Mouse (Mus musculus) liver, embryonic 14.5 days (tissue): ENCODE data around the gene Gtf3c5. TPM values are rescaled to one million over a fixed set of nuclear protein-coding genes. Genes with fewer than 3 reads are reported as not detected.

Source experiments
- ATAC-seq: fragments of 200-750 bp; cut with Nextera tagmentation; 2 replicates; pipeline ENCODE4 v1.8.0; 2017; ENCODE audit warnings: moderate number of reproducible peaks, mild to moderate bottlenecking, moderate library complexity; ENCODE audit not compliant: insufficient read depth
- DNase-seq, 3 experiments: peaks; one replicate each; pipeline ENCODE4 v3.0.0-alpha.2; 2012 to 2013; ENCODE audit warnings: low read depth in 3 of 3, low spot score in 3 of 3
- H3K27ac ChIP-seq: fragments of 300-500 bp; sonication (generic); 2 replicates; pipeline ENCODE4 v1.5.1; 2014; ENCODE audit warnings: moderate library complexity, mild to moderate bottlenecking, control low read depth, inconsistent platforms
- H3K27me3 ChIP-seq: fragments of 300-500 bp; sonication (generic); 2 replicates; pipeline ENCODE4 v1.6.1; 2014; ENCODE audit warnings: mild to moderate bottlenecking, low read length, moderate library complexity; ENCODE audit not compliant: control insufficient read depth, insufficient read depth
- H3K36me3 ChIP-seq: fragments of 300-500 bp; sonication (generic); replicated peaks from 2 replicates; pipeline ENCODE4 v1.6.1; 2014; ENCODE audit warnings: low read depth; ENCODE audit not compliant: control insufficient read depth, insufficient read depth
- H3K4me1 ChIP-seq, 2 experiments: fragments of 200-500 bp in 1 of 2; fragments of 300-500 bp in 1 of 2; sonication (generic) in 1 of 2; replicated peaks; 2 replicates each; pipeline ENCODE4 v1.6.1; 2012 to 2014; ENCODE audit warnings: antibody characterized with exemption in 1 of 2, inconsistent platforms in 1 of 2, low read length in 1 of 2; ENCODE audit not compliant: control insufficient read depth in 2 of 2, insufficient read depth in 2 of 2
- H3K4me2 ChIP-seq: fragments of 300-500 bp; sonication (generic); 2 replicates; pipeline ENCODE4 v1.6.1; 2014; ENCODE audit warnings: low read depth, mild to moderate bottlenecking, control low read depth, moderate library complexity
- H3K4me3 ChIP-seq, 2 experiments: fragments of 200-500 bp in 1 of 2; fragments of 300-500 bp in 1 of 2; sonication (generic) in 1 of 2; 2 replicates each; pipeline ENCODE4 v1.5.1; 2012 to 2014; ENCODE audit warnings: low read depth in 2 of 2, low read length in 2 of 2, mild to moderate bottlenecking in 2 of 2, control low read depth in 1 of 2, inconsistent platforms in 1 of 2, moderate library complexity in 1 of 2; ENCODE audit not compliant: insufficient read depth in 1 of 2
- H3K9ac ChIP-seq: fragments of 300-500 bp; sonication (generic); replicated peaks from 2 replicates; pipeline ENCODE4 v1.6.1; 2014; ENCODE audit warnings: mild to moderate bottlenecking, control low read depth, moderate library complexity
- H3K9me3 ChIP-seq: fragments of 300-500 bp; sonication (generic); 2 replicates; pipeline ENCODE4 v1.6.1; 2016; ENCODE audit warnings: low read length, mixed read lengths; ENCODE audit not compliant: control insufficient read depth
- CTCF ChIP-seq: IDR thresholded peaks from 2 replicates; pipeline ENCODE4 v1.5.1; 2016; ENCODE audit warnings: antibody characterized with exemption, low read depth, control low read depth
- EP300 ChIP-seq: IDR thresholded peaks from 2 replicates; pipeline ENCODE4 v1.6.1; 2016; ENCODE audit warnings: antibody characterized with exemption, low read depth
- WGBS: fragments of 180-500 bp; shearing (Covaris S2); extraction: QIAGEN DNeasy Blood & Tissue Kit; methylation state at CpG from one replicate; pipeline ENCODE4 v1.1.7; 2014; ENCODE audit not compliant: insufficient replicate concordance; 5-methylcytosine and 5-hydroxymethylcytosine counted together
- polyA plus RNA-seq, 2 experiments: library from polyadenylated mRNA; depleted of rRNA in 1 of 2; stranded (reverse) in 1 of 2; unstranded in 1 of 2; fragments of >200 nt; fragmentation: Nextera tagmentation in 1 of 2; extraction: Ambion mirVana in 1 of 2; gene quantifications; 2 replicates each; pipeline versions ENCODE4 v1.2.1 to v1.2.3; 2012 to 2014

Gtf3c5 gene
- polyA plus RNA-seq, 2 experiments, result 7.6 to 11.6 TPM

DNA sequence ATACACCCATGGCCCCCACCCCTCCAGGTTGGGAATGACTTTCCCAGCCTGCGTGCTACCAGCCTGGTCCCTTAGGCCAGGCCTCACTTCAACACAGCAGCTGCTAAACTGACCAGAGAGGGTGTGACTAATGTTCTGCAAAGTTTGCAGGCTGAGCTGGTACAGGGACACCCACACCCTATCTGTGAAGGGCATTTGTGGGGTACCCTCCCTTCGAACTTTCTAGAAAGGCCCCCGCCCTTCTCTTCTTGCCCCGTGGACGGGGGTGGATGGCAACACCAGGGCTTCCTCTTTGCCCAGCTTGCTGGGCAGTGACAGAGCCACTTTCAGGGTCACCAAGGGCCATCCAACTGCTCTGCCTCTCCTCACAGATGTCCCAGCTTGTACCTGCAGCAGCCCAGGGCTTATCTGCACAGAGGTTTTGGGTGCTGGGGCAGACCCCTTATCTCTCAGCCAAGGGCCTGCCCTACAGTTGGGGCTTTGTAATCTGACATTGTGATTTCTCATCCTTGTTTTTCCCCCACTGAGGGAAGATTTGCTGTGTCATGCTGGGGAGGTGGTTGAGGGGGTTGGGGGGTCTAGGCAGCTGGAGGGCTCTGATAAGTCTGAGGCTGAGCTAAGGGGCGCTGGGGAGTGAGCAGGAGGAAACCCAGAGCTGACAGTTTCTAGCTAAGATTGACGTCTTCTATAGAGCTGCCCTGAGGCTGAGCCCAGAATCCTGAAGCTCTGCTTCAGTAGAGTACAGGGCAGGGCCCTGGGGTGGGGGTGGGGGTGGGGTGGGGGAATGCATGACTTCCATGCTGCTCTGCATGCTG is 14.4 kb upstream of the Gtf3c5 start:
- Histone ChIP-seq H3K4me2 (peak overlapping the region; percentile 55), H3K4me1 (peaks cover 80 to 88% of the 10 kb centered on the region in 2 experiments), H3K27ac (peak overlapping the region; percentile 98), H3K27me3 (no peaks in the 10 kb centered on the region), H3K9ac (peak overlapping the region; percentile 43), H3K4me3 (no peak overlapping the region), H3K36me3 (no peaks in the 10 kb centered on the region), H3K9me3 (no peaks in the 10 kb centered on the region)
- DNase-seq (peak; percentile 86 to 88 (median 87)), ATAC-seq (peak; percentile 79)
- whole genome bisulfite sequencing, result 11% methylated on average over 7 of the region's 7 CpGs
- TF ChIP-seq EP300 (peak; percentile 99), CTCF (no peak)

DNA sequence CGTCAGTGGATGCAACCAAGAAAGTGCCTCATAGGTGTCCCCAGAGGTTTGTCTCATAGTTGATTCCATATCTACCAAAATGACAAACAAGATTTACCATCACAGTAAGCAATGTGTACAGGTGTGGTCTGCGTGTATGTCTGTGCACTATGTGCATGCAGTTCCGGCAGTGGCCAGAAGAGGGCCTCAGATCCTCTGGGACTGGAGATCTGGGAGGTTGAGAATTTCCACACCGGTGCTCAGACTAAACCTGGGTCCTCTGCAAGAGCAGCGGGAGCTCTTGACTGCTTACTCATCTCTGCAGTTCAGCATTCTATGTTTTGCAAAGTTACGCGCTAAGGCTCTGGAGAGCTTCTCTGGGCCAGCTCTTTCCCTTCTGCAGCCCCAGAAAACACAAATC is 13.4 kb upstream of the Gtf3c5 start:
- ATAC-seq (no peak), DNase-seq (peak in 1 of 3 experiments; percentile 66)

DNA sequence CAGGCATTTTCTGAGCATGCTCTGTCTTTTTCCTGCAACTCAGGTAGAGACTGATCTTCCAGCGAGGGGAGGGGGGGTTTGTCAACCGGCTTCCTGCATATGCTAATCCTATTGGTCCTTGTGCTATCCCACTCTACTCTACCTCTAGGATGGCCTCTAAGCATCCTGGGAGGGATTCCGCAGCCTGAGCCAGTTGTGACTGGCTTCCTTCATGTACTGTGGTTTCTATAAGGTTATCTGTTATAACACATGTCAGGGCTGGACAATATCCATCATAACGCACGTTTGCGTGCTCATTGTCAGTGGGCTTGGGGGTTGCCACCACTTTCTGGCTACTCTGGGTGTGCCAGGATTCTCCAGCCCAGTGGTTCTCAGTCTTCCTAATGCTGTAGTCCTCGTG is 12.5 kb upstream of the Gtf3c5 start:
- peak; percentile 88 for TF ChIP-seq EP300
- no peak for TF ChIP-seq CTCF
- ATAC-seq, result peak; percentile 48
- WGBS, result 13% methylated on average over 7 of the region's 7 CpGs

More for the DNA sequence above, 13.4 kb upstream of the Gtf3c5 start:
- 65% methylated on average over 7 of the region's 7 CpGs for WGBS
- no peak overlapping the region for H3K4me3 ChIP-seq
- TF ChIP-seq EP300, result peak; percentile 45; the same call in 1 of the 2 replicates
- TF ChIP-seq CTCF, result peak; percentile 92
- H3K36me3 ChIP-seq, result no peaks in the 10 kb centered on the region
- peaks cover 75 to 87% of the 10 kb centered on the region in 2 experiments for H3K4me1 ChIP-seq
- no peaks in the 10 kb centered on the region for H3K27me3 ChIP-seq
- H3K9ac ChIP-seq, result no peak overlapping the region; the same call in 1 of the 2 replicates
- H3K4me2 ChIP-seq, result peak overlapping the region; percentile 55
- peak overlapping the region; percentile 98 for H3K27ac ChIP-seq
- no peaks in the 10 kb centered on the region for H3K9me3 ChIP-seq

DNA sequence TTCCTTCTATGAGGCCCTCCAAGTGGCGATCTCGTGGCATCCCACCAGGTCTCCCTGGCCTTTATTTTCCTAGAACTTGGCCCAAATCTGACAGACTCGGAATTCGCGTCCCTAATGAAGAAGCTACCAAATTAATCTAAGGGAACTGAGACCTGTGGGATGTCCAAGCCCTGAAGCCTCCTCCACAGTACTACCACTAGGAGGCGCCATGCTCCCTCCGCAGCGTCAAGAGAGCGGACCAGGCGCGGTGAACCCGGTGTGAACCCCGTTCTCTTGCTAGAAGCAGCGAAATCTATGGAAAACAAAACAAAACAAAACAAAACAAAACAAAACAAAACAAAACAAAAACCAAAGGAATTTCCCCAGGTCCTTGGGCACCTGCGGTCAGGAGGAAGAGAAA is 9.3 kb upstream of the Gtf3c5 start:
- H3K4me3 ChIP-seq, result no peak overlapping the region

More for the DNA sequence above, 12.5 kb upstream of the Gtf3c5 start:
- Histone ChIP-seq H3K4me3 (no peak overlapping the region), H3K9ac (peak overlapping the region; percentile 41), H3K36me3 (no peaks in the 10 kb centered on the region), H3K4me1 (peaks cover 66 to 77% of the 10 kb centered on the region in 2 experiments), H3K9me3 (no peaks in the 10 kb centered on the region), H3K4me2 (peak overlapping the region; percentile 11; the same call in 1 of the 2 replicates), H3K27ac (peak overlapping the region; percentile 47), H3K27me3 (no peaks in the 10 kb centered on the region)
- DNase-seq, result peak in 1 of 3 experiments; percentile 63

DNA sequence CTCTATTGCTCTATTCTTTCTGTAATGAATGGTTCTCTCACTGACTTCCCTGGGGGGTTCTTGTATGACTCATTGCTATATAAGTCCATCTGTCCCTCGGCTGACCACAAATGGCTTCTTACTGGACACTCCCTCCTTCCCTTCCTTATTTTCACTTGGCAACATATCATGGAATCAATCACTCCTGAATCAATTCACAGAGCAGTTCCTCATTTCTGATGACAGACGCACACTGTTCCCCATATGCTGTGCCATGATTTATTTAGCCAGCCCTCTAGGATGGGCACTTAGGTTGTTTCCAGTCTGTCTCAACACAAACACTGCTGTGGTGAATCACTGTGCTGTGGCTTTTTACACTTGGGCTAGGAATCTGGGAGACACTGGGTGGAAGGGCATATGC is 7.9 kb upstream of the Gtf3c5 start:
- no peak for DNase-seq
- no peaks in the 10 kb centered on the region for H3K27me3 ChIP-seq
- H3K36me3 ChIP-seq, result no peaks in the 10 kb centered on the region
- no peak overlapping the region for H3K27ac ChIP-seq
- peaks cover 20 to 32% of the 10 kb centered on the region in 2 experiments for H3K4me1 ChIP-seq
- WGBS, result 22% methylated on average over 2 of the region's 2 CpGs
- no peak for TF ChIP-seq CTCF
- no peak for TF ChIP-seq EP300
- no peaks in the 10 kb centered on the region for H3K9me3 ChIP-seq
- no peak overlapping the region for H3K4me3 ChIP-seq
- no peak overlapping the region for H3K4me2 ChIP-seq
- ATAC-seq, result no peak
- H3K9ac ChIP-seq, result no peak overlapping the region

More for the DNA sequence above, 9.3 kb upstream of the Gtf3c5 start:
- 4% methylated on average over 15 of the region's 15 CpGs for WGBS
- TF ChIP-seq CTCF, result peak; percentile 99
- peak; percentile 48; the same call in 1 of the 2 replicates for TF ChIP-seq EP300
- ATAC-seq (0 out of 2 replicates have a peak, but pooled peaks have one; percentile 44), DNase-seq (no peak)
- H3K9me3 ChIP-seq, result no peaks in the 10 kb centered on the region
- H3K9ac ChIP-seq, result no peak overlapping the region
- H3K36me3 ChIP-seq, result no peaks in the 10 kb centered on the region
- no peak overlapping the region for H3K27ac ChIP-seq
- H3K27me3 ChIP-seq, result no peaks in the 10 kb centered on the region
- H3K4me2 ChIP-seq, result peak overlapping the region; percentile 54
- H3K4me1 ChIP-seq, result peaks cover 33 to 45% of the 10 kb centered on the region in 2 experiments
